Mouse (Mus musculus): ENCODE results near the gene Gm43552. TPM values are rescaled to one million over a fixed set of nuclear protein-coding genes. Genes with fewer than 3 reads are reported as not detected.

Gene Gm43552
- polyA plus RNA-seq, 2 experiments: not detected

GRCm38 (mm10) chr5:65429441-65429840, 63.2 kb downstream of the Gm43552 start:
- Histone ChIP-seq H3K27ac (replicated peaks; ENCODE audit: low read depth, low read length) (no peak overlapping the region), H3K4me2 (replicated peaks; ENCODE audit: low read depth, low read length, severe bottlenecking) (no peak overlapping the region), H3K36me3 (ENCODE audit: control insufficient read depth, insufficient read depth, low read length) (peaks cover 38% of the 10 kb centered on the region), H3K9me3 (ENCODE audit: control insufficient read depth, low read length) (no peaks in the 10 kb centered on the region), H3K4me1 (ENCODE audit: control insufficient read depth, insufficient read depth, low read length) (peaks cover 14% of the 10 kb centered on the region; the same call in 1 of the 2 replicates), H3K27me3 (ENCODE audit: control insufficient read depth, insufficient read depth, low read length) (no peaks in the 10 kb centered on the region), H3K4me3 (replicated peaks; ENCODE audit: low read length) (no peak overlapping the region), H3K9ac (ENCODE audit: low read depth, low read length, severe bottlenecking) (no peak overlapping the region)
- DNase-seq (ENCODE audit: low spot score) (no peak), ATAC-seq (ENCODE audit: low FRiP score, low read depth) (no peak)
- no peak for TF ChIP-seq POLR2A (IDR thresholded peaks at IDR 0.05; ENCODE audit: borderline replicate concordance, extremely low read depth, insufficient read depth, insufficient read length)
- 88% methylated on average over 5 of the region's 5 CpGs for WGBS

- no peak overlapping the region for H3K4me3 ChIP-seq (replicated peaks; ENCODE audit: low read length)
- H3K27me3 ChIP-seq (ENCODE audit: control insufficient read depth, insufficient read depth, low read length): no peaks in the 10 kb centered on the region
- H3K4me2 ChIP-seq (replicated peaks; ENCODE audit: low read depth, low read length, severe bottlenecking): no peak overlapping the region
- no peak overlapping the region for H3K27ac ChIP-seq (replicated peaks; ENCODE audit: low read depth, low read length)
- DNase-seq (ENCODE audit: low spot score) (no peak), ATAC-seq (ENCODE audit: low FRiP score, low read depth) (no peak)
- H3K4me1 ChIP-seq (ENCODE audit: control insufficient read depth, insufficient read depth, low read length): peaks cover 8% of the 10 kb centered on the region; the same call in 1 of the 2 replicates
- peaks cover 49% of the 10 kb centered on the region for H3K36me3 ChIP-seq (ENCODE audit: control insufficient read depth, insufficient read depth, low read length)
- no peak for TF ChIP-seq POLR2A (IDR thresholded peaks at IDR 0.05; ENCODE audit: borderline replicate concordance, extremely low read depth, insufficient read depth, insufficient read length)
- 45% methylated on average over 4 of the region's 4 CpGs for WGBS
- no peak overlapping the region for H3K9ac ChIP-seq (ENCODE audit: low read depth, low read length, severe bottlenecking)
- no peaks in the 10 kb centered on the region for H3K9me3 ChIP-seq (ENCODE audit: control insufficient read depth, low read length)
Measured at GRCm38 (mm10) chr5:65428321-65428720, 64.3 kb downstream of the Gm43552 start.

DNA sequence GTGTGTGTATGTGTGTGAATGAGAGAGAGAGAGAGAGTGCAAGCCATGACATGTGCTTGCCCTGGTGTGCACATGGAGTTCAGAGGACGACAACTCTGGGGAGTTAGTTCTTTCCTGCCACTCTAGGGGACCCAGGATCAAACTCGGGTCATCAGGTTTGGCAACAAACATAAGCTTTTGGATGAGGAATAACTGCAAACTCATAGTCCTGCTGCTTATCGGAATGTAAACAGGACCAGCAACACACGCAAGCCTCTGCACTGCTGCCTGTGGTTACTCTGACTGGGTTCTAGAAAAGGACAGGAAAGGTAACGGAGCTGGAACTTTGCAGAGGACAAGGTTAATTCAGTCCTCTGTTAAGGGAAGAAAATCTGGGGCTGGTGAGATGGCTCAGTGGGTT, 67.4 kb downstream of the Gm43552 start:
- 93% methylated on average over 5 of the region's 5 CpGs for WGBS
- H3K4me3 ChIP-seq (replicated peaks; ENCODE audit: low read length): no peak overlapping the region
- no peak overlapping the region for H3K9ac ChIP-seq (ENCODE audit: low read depth, low read length, severe bottlenecking)
- no peaks in the 10 kb centered on the region for H3K9me3 ChIP-seq (ENCODE audit: control insufficient read depth, low read length)
- no peak for ATAC-seq (ENCODE audit: low FRiP score, low read depth)
- no peak overlapping the region for H3K4me2 ChIP-seq (replicated peaks; ENCODE audit: low read depth, low read length, severe bottlenecking)
- no peak overlapping the region for H3K27ac ChIP-seq (replicated peaks; ENCODE audit: low read depth, low read length)
- no peak for TF ChIP-seq POLR2A (IDR thresholded peaks at IDR 0.05; ENCODE audit: borderline replicate concordance, extremely low read depth, insufficient read depth, insufficient read length)
- peaks cover 4% of the 10 kb centered on the region; the same call in 1 of the 2 replicates for H3K4me1 ChIP-seq (ENCODE audit: control insufficient read depth, insufficient read depth, low read length)
- no peaks in the 10 kb centered on the region for H3K27me3 ChIP-seq (ENCODE audit: control insufficient read depth, insufficient read depth, low read length)
- H3K36me3 ChIP-seq (ENCODE audit: control insufficient read depth, insufficient read depth, low read length): peaks cover 76% of the 10 kb centered on the region
- no peak for DNase-seq (ENCODE audit: low spot score)

- WGBS: 95% methylated on average over 6 of the region's 6 CpGs
- no peak overlapping the region for H3K4me2 ChIP-seq (replicated peaks; ENCODE audit: low read depth, low read length, severe bottlenecking)
- H3K4me3 ChIP-seq (replicated peaks; ENCODE audit: low read length): no peak overlapping the region
- H3K27ac ChIP-seq (replicated peaks; ENCODE audit: low read depth, low read length): no peak overlapping the region
- H3K27me3 ChIP-seq (ENCODE audit: control insufficient read depth, insufficient read depth, low read length): no peaks in the 10 kb centered on the region
- TF ChIP-seq POLR2A (IDR thresholded peaks at IDR 0.05; ENCODE audit: borderline replicate concordance, extremely low read depth, insufficient read depth, insufficient read length): no peak
- peaks cover 4% of the 10 kb centered on the region; the same call in 1 of the 2 replicates for H3K4me1 ChIP-seq (ENCODE audit: control insufficient read depth, insufficient read depth, low read length)
- ATAC-seq (ENCODE audit: low FRiP score, low read depth) (no peak), DNase-seq (ENCODE audit: low spot score) (no peak)
- H3K36me3 ChIP-seq (ENCODE audit: control insufficient read depth, insufficient read depth, low read length): peaks cover 83% of the 10 kb centered on the region
- H3K9me3 ChIP-seq (ENCODE audit: control insufficient read depth, low read length): no peaks in the 10 kb centered on the region
- H3K9ac ChIP-seq (ENCODE audit: low read depth, low read length, severe bottlenecking): no peak overlapping the region
Measured at GRCm38 (mm10) chr5:65424215-65424614, 68.4 kb downstream of the Gm43552 start.

- peaks cover 89% of the 10 kb centered on the region for H3K36me3 ChIP-seq (ENCODE audit: control insufficient read depth, insufficient read depth, low read length)
- WGBS: 89% methylated on average over 8 of the region's 8 CpGs
- ATAC-seq (ENCODE audit: low FRiP score, low read depth): no peak
- no peak overlapping the region for H3K9ac ChIP-seq (ENCODE audit: low read depth, low read length, severe bottlenecking)
- TF ChIP-seq POLR2A (IDR thresholded peaks at IDR 0.05; ENCODE audit: borderline replicate concordance, extremely low read depth, insufficient read depth, insufficient read length): no peak
- no peak overlapping the region for H3K4me2 ChIP-seq (replicated peaks; ENCODE audit: low read depth, low read length, severe bottlenecking)
- no peak overlapping the region for H3K27ac ChIP-seq (replicated peaks; ENCODE audit: low read depth, low read length)
- H3K27me3 ChIP-seq (ENCODE audit: control insufficient read depth, insufficient read depth, low read length): no peaks in the 10 kb centered on the region
- no peaks in the 10 kb centered on the region for H3K4me1 ChIP-seq (ENCODE audit: control insufficient read depth, insufficient read depth, low read length)
- DNase-seq (ENCODE audit: low spot score): no peak
- H3K4me3 ChIP-seq (replicated peaks; ENCODE audit: low read length): no peak overlapping the region
- H3K9me3 ChIP-seq (ENCODE audit: control insufficient read depth, low read length): no peaks in the 10 kb centered on the region
Measured at GRCm38 (mm10) chr5:65422803-65423202, 69.8 kb downstream of the Gm43552 start.

DNA sequence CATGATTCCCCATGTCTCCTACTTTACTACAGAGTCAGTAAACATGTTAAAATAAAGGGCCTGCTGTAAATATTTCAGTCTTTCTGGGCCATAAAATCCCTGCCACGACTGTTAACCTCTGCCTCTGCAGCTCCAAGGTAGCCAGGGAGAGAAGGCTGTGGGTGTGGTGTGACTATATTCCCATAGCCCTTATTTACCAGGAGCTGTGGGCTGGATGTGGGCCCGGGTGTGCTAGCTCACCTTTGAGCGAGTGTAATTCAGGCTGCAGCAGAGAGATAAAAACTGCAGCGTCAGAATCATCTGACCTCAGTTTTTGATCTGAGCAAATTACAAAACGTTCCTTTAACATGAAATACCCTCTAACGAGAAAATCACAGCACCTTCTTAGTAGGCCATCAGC, 71.8 kb downstream of the Gm43552 start:
- H3K9ac ChIP-seq (ENCODE audit: low read depth, low read length, severe bottlenecking): no peak overlapping the region
- no peak for DNase-seq (ENCODE audit: low spot score)
- H3K36me3 ChIP-seq (ENCODE audit: control insufficient read depth, insufficient read depth, low read length): peaks cover 93% of the 10 kb centered on the region

More for the DNA sequence above, 71.8 kb downstream of the Gm43552 start:
- Histone ChIP-seq H3K4me1 (ENCODE audit: control insufficient read depth, insufficient read depth, low read length) (peaks cover 6% of the 10 kb centered on the region), H3K27me3 (ENCODE audit: control insufficient read depth, insufficient read depth, low read length) (no peaks in the 10 kb centered on the region), H3K27ac (replicated peaks; ENCODE audit: low read depth, low read length) (no peak overlapping the region), H3K9me3 (ENCODE audit: control insufficient read depth, low read length) (no peaks in the 10 kb centered on the region), H3K4me2 (replicated peaks; ENCODE audit: low read depth, low read length, severe bottlenecking) (no peak overlapping the region), H3K4me3 (replicated peaks; ENCODE audit: low read length) (no peak overlapping the region)
- TF ChIP-seq POLR2A (IDR thresholded peaks at IDR 0.05; ENCODE audit: borderline replicate concordance, extremely low read depth, insufficient read depth, insufficient read length): no peak
- ATAC-seq (ENCODE audit: low FRiP score, low read depth): no peak
- WGBS: 41% methylated on average over 6 of the region's 6 CpGs
